Mouse (Mus musculus): ENCODE measurements around the gene Vti1b.

GRCm38 (mm10) chr12:79135105-79135504, 37.4 kb downstream of the Vti1b start:
- TF ChIP-seq POLR2A (IDR thresholded peaks at IDR 0.05; ENCODE audit: borderline replicate concordance, extremely low read depth, low read depth, low read length), result no peak
- TF ChIP-seq CTCF (IDR thresholded peaks at IDR 0.05; ENCODE audit: insufficient read depth, low read length), result no peak

Data from lung, adult 2 months (tissue).